Mouse (Mus musculus): ENCODE results near the gene Lrrc15.

The Lrrc15 gene

DNA sequence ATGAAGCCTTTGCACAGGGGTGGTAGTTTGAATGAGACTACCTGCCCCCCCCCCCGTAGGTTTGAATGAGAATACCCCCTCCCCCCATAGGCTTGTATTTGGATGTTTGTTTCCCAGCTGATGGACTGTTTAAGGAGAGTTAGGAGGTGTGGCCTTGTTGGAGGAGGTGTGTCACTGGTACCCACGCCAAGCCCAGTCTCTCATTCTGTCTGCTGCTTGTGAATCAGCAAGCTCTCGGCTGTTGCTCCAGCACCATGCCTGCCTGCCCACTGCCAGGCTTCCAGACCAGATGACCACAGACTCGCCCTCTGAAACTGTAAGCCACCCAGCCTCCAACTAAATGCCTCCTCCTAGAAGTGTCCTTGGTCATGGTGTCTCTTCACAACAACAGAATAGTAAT, 19.9 kb downstream of the Lrrc15 start:
- no peaks in the 10 kb centered on the region for H3K36me3 ChIP-seq (ENCODE audit: control insufficient read depth, insufficient read depth, low read length, poor library complexity, severe bottlenecking)
- no peaks in the 10 kb centered on the region for H3K27me3 ChIP-seq (ENCODE audit: control insufficient read depth, insufficient read depth, low read length, poor library complexity, severe bottlenecking)
- no peak for DNase-seq (ENCODE audit: low read depth, low spot score)

DNA sequence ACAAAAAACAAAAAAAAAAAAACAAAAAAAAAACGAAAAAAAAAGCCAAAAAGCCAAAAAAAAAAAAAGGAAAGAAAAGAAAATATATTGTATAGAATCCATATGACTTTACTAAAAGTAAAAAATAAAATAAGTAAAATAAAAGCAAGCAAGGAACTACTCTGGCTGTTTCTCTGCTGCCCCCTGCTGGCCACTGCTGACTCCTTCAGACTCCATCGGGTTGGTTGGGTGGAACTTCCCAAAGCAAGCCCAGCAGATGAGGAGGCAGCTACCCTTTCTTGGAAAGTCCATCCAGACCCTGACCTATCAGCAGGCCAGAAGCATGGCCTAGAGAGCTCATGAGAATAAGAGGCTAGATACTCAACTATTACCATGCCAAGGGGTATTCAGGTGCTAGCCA, 20.4 kb downstream of the Lrrc15 start:
- Histone ChIP-seq H3K36me3 (ENCODE audit: control insufficient read depth, insufficient read depth, low read length, poor library complexity, severe bottlenecking) (no peaks in the 10 kb centered on the region), H3K27me3 (ENCODE audit: control insufficient read depth, insufficient read depth, low read length, poor library complexity, severe bottlenecking) (no peaks in the 10 kb centered on the region)
- peak; percentile 84 for DNase-seq (ENCODE audit: low read depth, low spot score)

DNA sequence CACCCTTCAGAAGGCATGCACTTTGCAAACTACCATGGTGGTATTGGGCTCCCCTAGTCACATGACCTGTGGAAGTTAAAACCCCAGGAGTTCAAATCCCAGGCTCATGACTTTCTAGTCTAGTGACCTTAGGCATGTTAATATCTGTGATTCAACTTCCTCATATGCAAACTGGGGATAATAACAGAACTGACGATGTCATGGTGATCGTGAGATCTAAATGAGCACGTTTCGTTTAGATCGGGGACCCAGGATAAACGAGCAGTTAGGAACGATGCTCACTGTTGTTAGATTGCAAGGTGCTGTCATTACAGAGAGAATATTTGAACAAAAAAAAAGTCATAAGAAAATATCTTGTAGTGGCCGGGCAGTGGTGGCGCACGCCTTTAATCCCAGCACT, 20.9 kb downstream of the Lrrc15 start:
- H3K27me3 ChIP-seq (ENCODE audit: control insufficient read depth, insufficient read depth, low read length, poor library complexity, severe bottlenecking) = no peaks in the 10 kb centered on the region
- no peaks in the 10 kb centered on the region for H3K36me3 ChIP-seq (ENCODE audit: control insufficient read depth, insufficient read depth, low read length, poor library complexity, severe bottlenecking)
- peak; percentile 17 for DNase-seq (ENCODE audit: low read depth, low spot score)

DNA sequence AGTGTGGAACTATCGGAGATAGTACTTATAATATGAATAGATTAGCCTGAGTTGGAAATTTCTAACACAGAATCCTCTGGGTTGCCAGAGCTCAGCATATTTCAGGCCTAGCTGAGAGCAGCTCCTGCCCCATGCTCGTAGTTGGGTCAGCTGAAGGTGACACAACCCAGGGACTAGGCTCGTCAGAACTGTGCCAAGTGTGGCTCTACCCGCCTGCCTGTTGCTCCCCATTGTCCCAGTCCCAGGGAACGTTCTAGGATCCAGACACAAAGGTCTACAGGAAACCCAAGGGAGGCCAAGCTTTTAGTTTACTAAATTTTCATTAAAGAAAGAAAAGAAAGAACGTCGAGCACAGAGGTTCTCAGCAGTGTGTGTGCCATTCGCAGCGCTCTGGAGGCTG, 21.7 kb downstream of the Lrrc15 start:
- DNase-seq (ENCODE audit: low read depth, low spot score) = no peak
- Histone ChIP-seq H3K36me3 (ENCODE audit: control insufficient read depth, insufficient read depth, low read length, poor library complexity, severe bottlenecking) (no peaks in the 10 kb centered on the region), H3K27me3 (ENCODE audit: control insufficient read depth, insufficient read depth, low read length, poor library complexity, severe bottlenecking) (no peaks in the 10 kb centered on the region)

DNA sequence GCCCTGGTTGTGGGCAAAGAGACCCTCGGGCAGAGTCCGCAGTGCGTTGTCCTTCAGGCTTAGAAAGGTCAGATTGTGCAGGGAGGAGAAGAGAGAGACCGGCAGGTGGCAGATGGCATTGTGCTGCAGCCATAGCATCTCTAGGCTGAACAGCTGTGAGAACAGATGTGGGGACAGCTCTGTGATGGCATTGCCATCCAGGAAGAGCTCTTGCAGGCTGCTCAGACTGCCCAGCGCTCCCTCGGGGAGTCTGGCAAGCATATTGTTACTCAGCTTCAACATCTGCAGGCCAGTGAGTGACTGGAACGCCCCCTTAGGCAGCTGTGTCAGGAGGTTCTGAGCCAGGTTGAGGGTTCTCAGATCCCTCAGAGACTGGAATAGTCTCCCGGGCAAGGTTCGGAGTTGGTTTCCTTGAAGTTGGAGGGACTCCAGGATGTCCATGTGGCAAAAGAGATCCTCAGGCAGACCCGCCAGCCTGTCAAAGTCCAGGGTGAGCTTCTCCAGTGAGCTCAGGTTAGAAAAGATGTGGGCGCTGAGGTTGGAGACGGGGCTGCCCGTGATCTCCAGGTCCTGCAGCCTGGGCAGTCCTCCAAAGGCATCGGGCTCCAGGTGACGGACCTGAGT, 22.9 kb downstream of the Lrrc15 start:
- DNase-seq (ENCODE audit: low read depth, low spot score) = no peak
- Histone ChIP-seq H3K36me3 (ENCODE audit: control insufficient read depth, insufficient read depth, low read length, poor library complexity, severe bottlenecking) (no peaks in the 10 kb centered on the region), H3K27me3 (ENCODE audit: control insufficient read depth, insufficient read depth, low read length, poor library complexity, severe bottlenecking) (no peaks in the 10 kb centered on the region)

DNA sequence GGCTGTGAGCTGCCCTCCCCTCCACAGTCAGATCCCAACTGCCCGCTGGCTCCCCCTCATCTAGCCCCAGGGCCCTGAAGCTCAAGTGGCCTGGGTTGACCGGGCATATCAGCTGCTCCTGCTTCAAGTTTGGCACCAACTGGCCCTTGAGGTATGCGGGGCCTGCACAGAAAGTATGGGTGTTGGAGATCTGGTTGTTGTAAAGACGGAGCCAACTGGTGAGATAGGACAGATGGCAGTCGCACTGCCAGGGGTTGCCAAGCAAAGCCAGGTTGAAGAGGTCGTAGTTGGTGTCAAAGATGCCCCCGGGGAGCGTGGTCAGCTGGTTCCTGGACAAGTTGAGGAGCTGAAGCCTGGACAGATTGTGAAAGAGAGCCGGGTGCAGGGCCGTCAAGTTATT, 23.6 kb downstream of the Lrrc15 start:
- no peaks in the 10 kb centered on the region for H3K36me3 ChIP-seq (ENCODE audit: control insufficient read depth, insufficient read depth, low read length, poor library complexity, severe bottlenecking)
- no peaks in the 10 kb centered on the region for H3K27me3 ChIP-seq (ENCODE audit: control insufficient read depth, insufficient read depth, low read length, poor library complexity, severe bottlenecking)
- no peak for DNase-seq (ENCODE audit: low read depth, low spot score)

DNA sequence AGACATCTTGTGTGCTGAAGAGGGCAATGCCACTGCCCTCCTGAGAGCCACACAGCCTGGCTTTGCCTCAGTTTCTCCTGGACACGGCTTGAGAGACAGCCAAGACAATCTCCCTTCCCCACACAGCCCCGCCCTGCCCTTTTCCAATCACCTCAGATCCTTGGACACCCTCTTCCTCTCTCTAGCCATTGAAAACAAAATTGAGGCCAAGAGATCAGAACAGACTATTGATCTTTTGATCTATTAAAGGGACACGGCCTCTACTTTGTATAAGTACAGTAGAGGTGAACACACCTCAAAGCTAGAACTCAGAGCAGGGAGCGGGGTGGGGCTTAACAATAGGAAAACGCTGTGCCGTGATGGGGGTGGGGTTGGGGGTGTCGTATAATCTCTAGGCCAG, 24.6 kb downstream of the Lrrc15 start:
- Histone ChIP-seq H3K27me3 (ENCODE audit: control insufficient read depth, insufficient read depth, low read length, poor library complexity, severe bottlenecking) (no peaks in the 10 kb centered on the region), H3K36me3 (ENCODE audit: control insufficient read depth, insufficient read depth, low read length, poor library complexity, severe bottlenecking) (no peaks in the 10 kb centered on the region)
- no peak for DNase-seq (ENCODE audit: low read depth, low spot score)

DNA sequence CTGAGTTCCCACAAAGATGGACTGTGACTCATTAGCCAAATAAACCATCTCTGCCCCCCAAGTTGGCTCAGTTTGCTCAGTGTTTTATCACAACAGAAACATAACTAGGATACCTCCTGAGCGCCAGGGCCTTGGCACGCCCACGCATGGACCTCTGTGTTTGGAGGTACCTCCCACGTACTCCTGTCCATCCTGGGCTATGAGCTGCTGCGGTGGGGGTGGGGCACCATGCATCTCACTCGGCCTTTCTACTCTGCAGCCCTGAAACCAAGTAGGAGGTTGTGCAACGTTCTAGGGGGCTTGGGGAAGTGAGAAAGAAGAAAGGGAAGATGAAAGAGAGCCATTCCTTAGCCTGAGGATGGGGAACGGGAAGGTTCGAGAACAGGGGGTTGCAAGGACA, 25.3 kb downstream of the Lrrc15 start:
- no peak for DNase-seq (ENCODE audit: low read depth, low spot score)
- Histone ChIP-seq H3K36me3 (ENCODE audit: control insufficient read depth, insufficient read depth, low read length, poor library complexity, severe bottlenecking) (no peaks in the 10 kb centered on the region), H3K27me3 (ENCODE audit: control insufficient read depth, insufficient read depth, low read length, poor library complexity, severe bottlenecking) (no peaks in the 10 kb centered on the region)

DNA sequence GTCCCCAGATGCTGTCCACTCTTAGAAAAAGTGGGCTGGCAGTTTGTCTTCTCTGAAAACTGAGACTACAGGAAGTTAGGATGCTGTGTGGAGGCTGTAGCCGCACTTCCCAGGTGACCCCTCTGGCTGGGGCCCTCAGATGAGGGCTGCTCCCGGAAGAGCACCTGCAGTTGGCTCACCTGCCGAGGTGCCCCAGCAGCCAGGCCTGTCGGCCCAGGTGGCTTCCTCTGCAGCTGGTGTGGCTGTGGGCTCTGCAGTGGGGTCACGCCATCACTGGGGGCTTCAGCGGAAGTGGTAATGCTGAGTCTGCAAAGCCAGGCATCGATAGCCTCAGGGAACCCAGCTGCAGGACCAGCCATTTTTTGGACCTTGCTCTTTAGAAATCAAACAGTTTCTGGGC, 28.0 kb downstream of the Lrrc15 start:
- H3K27me3 ChIP-seq (ENCODE audit: control insufficient read depth, insufficient read depth, low read length, poor library complexity, severe bottlenecking) = no peaks in the 10 kb centered on the region
- DNase-seq (ENCODE audit: low read depth, low spot score) = no peak
- H3K36me3 ChIP-seq (ENCODE audit: control insufficient read depth, insufficient read depth, low read length, poor library complexity, severe bottlenecking) = no peaks in the 10 kb centered on the region

DNA sequence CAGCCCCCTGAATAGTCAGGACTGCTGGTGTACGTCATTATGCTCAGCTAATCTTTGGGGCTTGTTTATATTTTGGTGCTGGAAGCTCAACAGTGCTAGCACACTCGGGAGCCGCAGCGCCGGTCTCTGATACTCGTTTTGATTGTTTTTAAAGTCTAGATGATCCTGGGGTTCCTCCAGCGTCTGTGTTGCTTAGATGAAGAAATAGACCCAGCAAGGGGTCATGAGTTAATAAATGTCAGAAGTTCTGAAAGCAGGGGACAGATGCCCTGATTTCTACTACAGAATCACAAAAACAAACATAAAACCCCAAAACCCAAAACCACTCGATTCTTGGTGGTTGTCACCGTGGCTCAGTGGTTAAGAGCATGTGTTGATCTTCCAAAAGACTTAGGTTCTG, 29.2 kb downstream of the Lrrc15 start:
- DNase-seq (ENCODE audit: low read depth, low spot score) = no peak
- Histone ChIP-seq H3K27me3 (ENCODE audit: control insufficient read depth, insufficient read depth, low read length, poor library complexity, severe bottlenecking) (no peaks in the 10 kb centered on the region), H3K36me3 (ENCODE audit: control insufficient read depth, insufficient read depth, low read length, poor library complexity, severe bottlenecking) (no peaks in the 10 kb centered on the region)

DNA sequence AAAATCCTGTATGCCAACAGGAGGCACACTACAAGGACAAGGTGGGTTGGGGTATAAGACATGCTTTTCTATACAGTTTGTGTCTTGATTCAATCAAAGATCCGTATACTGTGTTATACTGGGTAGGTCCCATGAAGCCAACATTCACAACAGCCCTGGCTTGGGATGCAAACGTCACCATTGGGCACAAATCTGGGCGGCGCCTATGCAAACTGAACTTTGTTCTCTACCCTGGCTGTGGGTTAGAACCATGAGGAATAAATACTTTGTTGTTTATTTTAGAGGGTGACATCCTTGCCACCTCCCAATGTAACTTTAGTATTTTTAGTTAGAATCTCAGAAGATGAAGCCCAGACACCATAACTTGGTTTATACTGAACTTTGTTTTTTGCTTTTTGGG, 29.7 kb downstream of the Lrrc15 start:
- H3K27me3 ChIP-seq (ENCODE audit: control insufficient read depth, insufficient read depth, low read length, poor library complexity, severe bottlenecking) = no peaks in the 10 kb centered on the region
- no peaks in the 10 kb centered on the region for H3K36me3 ChIP-seq (ENCODE audit: control insufficient read depth, insufficient read depth, low read length, poor library complexity, severe bottlenecking)
- DNase-seq (ENCODE audit: low read depth, low spot score) = no peak

DNA sequence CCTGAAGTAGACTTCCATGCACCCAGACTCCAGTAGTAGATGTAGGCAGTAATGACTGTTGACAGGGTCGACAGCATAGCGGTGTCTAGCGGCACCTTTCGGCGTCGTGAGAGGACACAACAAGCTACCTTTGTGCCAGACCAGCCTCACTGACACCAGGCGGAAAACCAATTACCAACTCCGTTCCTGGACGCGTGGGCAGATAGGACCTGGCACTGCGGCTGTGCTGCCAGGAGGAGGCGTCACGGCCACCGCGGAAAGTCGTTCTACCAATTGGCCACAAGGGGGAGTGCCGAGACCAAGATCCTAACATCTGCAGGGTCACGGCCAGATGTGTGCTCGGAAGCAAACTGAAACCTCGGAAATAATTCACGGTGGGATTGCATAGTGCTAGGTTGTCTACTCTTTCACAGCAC, 31.0 kb downstream of the Lrrc15 start:
- Histone ChIP-seq H3K36me3 (ENCODE audit: control insufficient read depth, insufficient read depth, low read length, poor library complexity, severe bottlenecking) (no peaks in the 10 kb centered on the region), H3K27me3 (ENCODE audit: control insufficient read depth, insufficient read depth, low read length, poor library complexity, severe bottlenecking) (no peaks in the 10 kb centered on the region)
- peak; percentile 89 for DNase-seq (ENCODE audit: low read depth, low spot score)

DNA sequence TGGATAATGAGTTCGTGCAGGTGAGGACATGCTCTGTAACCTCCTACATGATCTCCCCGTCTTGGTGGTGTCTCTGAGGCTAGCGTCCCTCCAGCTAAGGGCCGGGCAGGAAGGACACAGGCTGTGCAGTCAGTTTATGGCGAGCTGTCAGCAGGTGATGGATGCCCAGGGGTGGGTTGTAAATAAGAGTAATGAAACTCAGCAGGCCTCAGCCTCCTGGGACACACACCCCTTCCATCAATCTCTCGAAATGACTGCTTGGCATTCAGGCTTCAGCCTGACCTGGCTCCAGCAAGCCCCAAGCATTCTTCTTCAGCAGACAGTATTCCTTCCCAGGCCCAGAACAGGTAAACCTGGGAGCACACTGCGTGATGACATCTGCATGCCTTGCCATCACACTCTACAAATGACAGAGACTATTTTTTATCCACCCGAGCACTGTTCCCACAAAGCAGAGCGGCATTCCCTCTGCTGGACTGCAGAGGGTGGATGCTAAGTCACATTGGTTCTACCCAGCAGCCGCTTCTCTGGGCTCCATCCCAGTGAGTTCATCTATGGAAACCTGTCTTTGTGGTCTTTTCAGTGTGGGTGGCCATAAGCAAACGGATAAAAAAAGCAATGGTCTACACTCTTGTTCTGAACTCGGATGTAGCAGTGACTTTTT, 38.9 kb downstream of the Lrrc15 start:
- no peak for DNase-seq (ENCODE audit: low read depth, low spot score)
- Histone ChIP-seq H3K27me3 (ENCODE audit: control insufficient read depth, insufficient read depth, low read length, poor library complexity, severe bottlenecking) (no peaks in the 10 kb centered on the region), H3K36me3 (ENCODE audit: control insufficient read depth, insufficient read depth, low read length, poor library complexity, severe bottlenecking) (no peaks in the 10 kb centered on the region)

DNA sequence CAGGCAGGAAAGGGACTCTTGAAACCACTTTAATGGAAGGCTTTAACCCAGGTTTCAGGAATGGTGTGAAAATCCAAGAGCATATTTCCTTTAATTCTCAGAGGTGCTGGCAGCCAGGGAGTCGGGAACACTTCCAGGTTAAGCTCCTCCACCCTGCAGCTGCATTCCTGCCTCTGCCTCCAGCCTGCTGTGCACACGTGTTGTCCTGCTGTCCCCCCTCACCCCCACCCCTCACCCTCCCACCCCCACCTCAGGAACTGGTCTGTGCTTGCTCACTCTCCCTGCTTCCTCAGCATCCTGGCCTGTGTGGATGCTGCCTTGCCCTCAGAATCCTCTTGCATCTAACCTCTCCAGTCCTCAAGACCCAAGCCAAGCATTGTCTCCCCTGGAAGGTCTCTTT, 41.4 kb downstream of the Lrrc15 start:
- H3K27me3 ChIP-seq (ENCODE audit: control insufficient read depth, insufficient read depth, low read length, poor library complexity, severe bottlenecking) = no peaks in the 10 kb centered on the region
- no peaks in the 10 kb centered on the region for H3K36me3 ChIP-seq (ENCODE audit: control insufficient read depth, insufficient read depth, low read length, poor library complexity, severe bottlenecking)
- no peak for DNase-seq (ENCODE audit: low read depth, low spot score)

DNA sequence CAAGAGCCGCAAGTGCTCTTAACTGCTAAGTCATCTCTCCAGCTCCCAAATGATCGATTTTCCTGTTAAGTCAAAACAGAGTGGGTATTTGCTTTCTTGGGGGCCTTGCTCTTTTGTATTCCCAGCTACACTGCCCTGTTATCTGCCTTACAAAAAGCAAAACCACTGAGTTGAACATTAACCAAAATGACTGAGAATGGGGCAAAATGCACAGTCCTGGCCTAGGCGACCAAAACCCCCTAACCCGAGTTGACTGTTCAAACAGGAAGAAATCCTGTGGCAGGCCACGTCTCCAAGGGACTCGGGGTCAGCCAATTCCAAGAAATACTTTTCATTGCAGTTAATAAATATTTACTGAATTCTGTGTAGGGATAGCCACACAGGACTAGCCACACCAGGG, 44.3 kb downstream of the Lrrc15 start:
- no peak for DNase-seq (ENCODE audit: low read depth, low spot score)
- Histone ChIP-seq H3K27me3 (ENCODE audit: control insufficient read depth, insufficient read depth, low read length, poor library complexity, severe bottlenecking) (no peaks in the 10 kb centered on the region), H3K36me3 (ENCODE audit: control insufficient read depth, insufficient read depth, low read length, poor library complexity, severe bottlenecking) (no peaks in the 10 kb centered on the region)

Data from splenic B cell, adult 2 months (primary cell).